Mouse (Mus musculus): Measurements from ENCODE around the gene Adgrf5.

The Adgrf5 gene

GRCm38 (mm10) chr17:43386331-43386730 lies 26.1 kb downstream of the Adgrf5 start:
- DNase-seq: no peak

GRCm38 (mm10) chr17:43387171-43387570 lies 26.9 kb downstream of the Adgrf5 start:
- DNase-seq: no peak

GRCm38 (mm10) chr17:43389256-43389655 lies 29.0 kb downstream of the Adgrf5 start:
- DNase-seq: no peak

GRCm38 (mm10) chr17:43392191-43392590 lies 31.9 kb downstream of the Adgrf5 start:
- no peak for DNase-seq

GRCm38 (mm10) chr17:43393669-43394068 lies 33.4 kb downstream of the Adgrf5 start:
- no peak for DNase-seq

- DNase-seq: no peak
Observed at GRCm38 (mm10) chr17:43395400-43396258, 35.4 kb downstream of the Adgrf5 start.

- DNase-seq: no peak
Observed at GRCm38 (mm10) chr17:43398612-43399011, 38.4 kb downstream of the Adgrf5 start.

GRCm38 (mm10) chr17:43399151-43399550 lies 38.9 kb downstream of the Adgrf5 start:
- no peak for DNase-seq

GRCm38 (mm10) chr17:43400483-43400882 lies 40.2 kb downstream of the Adgrf5 start:
- DNase-seq: no peak

GRCm38 (mm10) chr17:43403851-43404250 lies 43.6 kb downstream of the Adgrf5 start:
- DNase-seq: no peak

GRCm38 (mm10) chr17:43404408-43404807 lies 44.2 kb downstream of the Adgrf5 start:
- no peak for DNase-seq

- DNase-seq: no peak
Observed at GRCm38 (mm10) chr17:43406321-43406720, 46.1 kb downstream of the Adgrf5 start.

GRCm38 (mm10) chr17:43407548-43407947 lies 47.3 kb downstream of the Adgrf5 start:
- DNase-seq: no peak

GRCm38 (mm10) chr17:43413182-43413581 lies 52.9 kb downstream of the Adgrf5 start:
- no peak for DNase-seq

GRCm38 (mm10) chr17:43419204-43419603 lies 59.0 kb downstream of the Adgrf5 start:
- DNase-seq: no peak

- no peak for DNase-seq
Observed at GRCm38 (mm10) chr17:43420381-43420780, 60.1 kb downstream of the Adgrf5 start.

GRCm38 (mm10) chr17:43423953-43424352 lies 63.7 kb downstream of the Adgrf5 start:
- DNase-seq: no peak

GRCm38 (mm10) chr17:43431692-43432091 lies 71.4 kb downstream of the Adgrf5 start:
- no peak for DNase-seq

- no peak for DNase-seq
Observed at GRCm38 (mm10) chr17:43434485-43434884, 74.2 kb downstream of the Adgrf5 start.

- no peak for DNase-seq
Observed at GRCm38 (mm10) chr17:43451216-43451615, 91.0 kb downstream of the Adgrf5 start.

- peak; percentile 47 for DNase-seq
Observed at GRCm38 (mm10) chr17:43458598-43458997, 98.3 kb downstream of the Adgrf5 start.

- DNase-seq: no peak
Observed at GRCm38 (mm10) chr17:43459737-43460230, 99.5 kb downstream of the Adgrf5 start.

GRCm38 (mm10) chr17:43460245-43461181 lies 100.3 kb downstream of the Adgrf5 start:
- DNase-seq: peak; percentile 38
